Mouse (Mus musculus) G1E (cell line): ENCODE results near the gene Snrpa.

Source experiments
- CTCF ChIP-seq: IDR thresholded peaks from 2 replicates; pipeline ENCODE4 v1.5.1; 2012; ENCODE audit warnings: low read depth, low read length, inconsistent platforms, mixed read lengths
- TAL1 ChIP-seq: conservative IDR thresholded peaks from 2 replicates; pipeline ENCODE4 v1.6.1; 2012; ENCODE audit warnings: low read depth, low read length, inconsistent platforms, mixed read lengths

GRCm38 (mm10) chr7:27198779-27199178 lies 2.7 kb upstream of the Snrpa start:
- TF ChIP-seq TAL1 = no peak
- TF ChIP-seq CTCF = no peak
